Comparison of ENCODE assay signal across 8 mouse cellular contexts in genomic region chr19:10880975-10881425, GRCm38 (mm10). TPM values are rescaled to one million over a fixed set of nuclear protein-coding genes. Genes with fewer than 3 reads are reported as not detected.
DNase-seq lines count a peak whose midpoint lies in the region; ATAC-seq and TF ChIP-seq lines count a peak whose summit lies in the region.
"Had no signal": no experiment of that assay in that cellular context is flagged by ENCODE, and none has a peak within 500 bp of the region (broad histone marks: within the 10 kb centered on the region; RNA-seq: fewer than 3 reads in every experiment).

No protein-coding gene starts in this region.

- H3K4me1 ChIP-seq in testis, adult 2 months (ENCODE audit: control insufficient read depth, insufficient read depth, low read length) = peaks cover 8% of the 10 kb centered on the region
- H3K4me1 ChIP-seq in forebrain, embryonic 10.5 days = peaks cover 27% of the 10 kb centered on the region
- peaks cover 15% of the 10 kb centered on the region for H3K4me1 ChIP-seq in intestine, embryonic 14.5 days (replicated peaks; ENCODE audit: control insufficient read depth, insufficient read depth, low read length)
- peaks cover 9% of the 10 kb centered on the region; the same call in 1 of the 2 replicates for H3K4me1 ChIP-seq in neural tube, embryonic 14.5 days (ENCODE audit: control insufficient read depth, insufficient read depth, low read length)

- ATAC-seq in intestine, embryonic 14.5 days (replicated peaks; ENCODE audit: low FRiP score, low TSS enrichment, low read depth) = peak; percentile 82; the same call in 1 of the 2 replicates
- ATAC-seq in neural tube, embryonic 14.5 days (ENCODE audit: low read depth) = peak; percentile 77

- TF ChIP-seq POLR2A in testis, adult 2 months (IDR thresholded peaks at IDR 0.05; ENCODE audit: control insufficient read depth, low read depth, low read length) = no peak

- WGBS in forebrain, embryonic 10.5 days = 3% methylated on average over 14 of the region's 14 CpGs
- WGBS in intestine, embryonic 14.5 days = 3% methylated on average over 14 of the region's 14 CpGs
- WGBS in neural tube, embryonic 14.5 days = 1% methylated on average over 14 of the region's 14 CpGs

- TF ChIP-seq CTCF in testis, adult 2 months (IDR thresholded peaks at IDR 0.05; ENCODE audit: control insufficient read depth, insufficient read depth, insufficient replicate concordance, low read depth, low read length) = no peak

- no peaks in the 10 kb centered on the region for H3K27me3 ChIP-seq in testis, adult 2 months (ENCODE audit: control insufficient read depth, insufficient read depth, low read length)
- no peaks in the 10 kb centered on the region for H3K27me3 ChIP-seq in forebrain, embryonic 10.5 days (ENCODE audit: poor library complexity, severe bottlenecking)
- H3K27me3 ChIP-seq in intestine, embryonic 14.5 days (replicated peaks; ENCODE audit: control insufficient read depth, insufficient read depth, low read length) = no peaks in the 10 kb centered on the region
- H3K27me3 ChIP-seq in neural tube, embryonic 14.5 days (ENCODE audit: control insufficient read depth, insufficient read depth, low read length) = no peaks in the 10 kb centered on the region

- H3K9ac ChIP-seq in intestine, embryonic 14.5 days (ENCODE audit: low read length) = peak overlapping the region; percentile 67
- peak overlapping the region; percentile 65 for H3K9ac ChIP-seq in neural tube, embryonic 14.5 days (replicated peaks; ENCODE audit: low read depth, low read length)

- peaks cover 12% of the 10 kb centered on the region for H3K9me3 ChIP-seq in forebrain, embryonic 10.5 days
- H3K9me3 ChIP-seq in intestine, embryonic 14.5 days (ENCODE audit: control insufficient read depth, low read length) = peaks cover 10% of the 10 kb centered on the region; the same call in 1 of the 2 replicates
- H3K9me3 ChIP-seq in neural tube, embryonic 14.5 days (ENCODE audit: control insufficient read depth, low read length) = no peaks in the 10 kb centered on the region

- H3K27ac ChIP-seq in testis, adult 2 months (ENCODE audit: control insufficient read depth, insufficient read depth, low read depth, low read length) = peak overlapping the region; percentile 46; the same call in 1 of the 2 replicates
- H3K27ac ChIP-seq in forebrain, embryonic 10.5 days = peak overlapping the region; percentile 95
- H3K27ac ChIP-seq in intestine, embryonic 14.5 days (ENCODE audit: low read depth) = peak overlapping the region; percentile 93
- peak overlapping the region; percentile 98 for H3K27ac ChIP-seq in neural tube, embryonic 14.5 days (ENCODE audit: low read depth, low read length)

- H3K36me3 ChIP-seq in testis, adult 2 months (ENCODE audit: control insufficient read depth, insufficient read depth, low read length) = no peaks in the 10 kb centered on the region
- H3K36me3 ChIP-seq in forebrain, embryonic 10.5 days (replicated peaks) = peaks cover 24% of the 10 kb centered on the region
- peaks cover 7% of the 10 kb centered on the region; the same call in 1 of the 2 replicates for H3K36me3 ChIP-seq in intestine, embryonic 14.5 days (ENCODE audit: control insufficient read depth, insufficient read depth, low read length)
- H3K36me3 ChIP-seq in neural tube, embryonic 14.5 days (ENCODE audit: control insufficient read depth, insufficient read depth, low read length) = no peaks in the 10 kb centered on the region

- peak overlapping the region; percentile 84 for H3K4me3 ChIP-seq in testis, adult 2 months (ENCODE audit: control insufficient read depth, low read depth, low read length)
- H3K4me3 ChIP-seq in forebrain, embryonic 10.5 days = peak overlapping the region; percentile 60
- H3K4me3 ChIP-seq in intestine, embryonic 14.5 days (ENCODE audit: low read depth, low read length) = peak overlapping the region; percentile 60
- H3K4me3 ChIP-seq in neural tube, embryonic 14.5 days (ENCODE audit: low read depth, low read length) = peak overlapping the region; percentile 45

- peak overlapping the region; percentile 73 for H3K4me2 ChIP-seq in intestine, embryonic 14.5 days (ENCODE audit: low read length)
- H3K4me2 ChIP-seq in neural tube, embryonic 14.5 days (ENCODE audit: low read depth, low read length) = peak overlapping the region; percentile 89

- DNase-seq in testis, postnatal 10 days (ENCODE audit: low spot score) = no peak
- DNase-seq in forebrain, embryonic 10.5 days (ENCODE audit: extremely low spot score, low spot score) = no peak
- no peak for DNase-seq in intestine, embryonic 14.5 days (ENCODE audit: low spot score)
- DNase-seq in spleen, postnatal 36 days (ENCODE audit: low spot score in 2 of 2) = no peak
- no peak for DNase-seq in right cerebral cortex, postnatal 10 days (ENCODE audit: low spot score in 2 of 2)

RNA-seq across cellular contexts. Expression of gene Tmem109, which starts 0.8 kb away (rescaled TPM):
- 40.3 and 44.3 TPM in 2 replicates for polyA plus RNA-seq in testis, adult 2 months (2012; rRNA removed)
- polyA plus RNA-seq in forebrain, embryonic 10.5 days (2016; fragmentation: Nextera tagmentation; extraction: Ambion mirVana) = 51.4 and 53.8 TPM in 2 replicates
- polyA plus RNA-seq in intestine, embryonic 14.5 days (2014; fragmentation: Nextera tagmentation; extraction: Ambion mirVana) = 91.1 and 91.7 TPM in 2 replicates
- polyA plus RNA-seq in neural tube, embryonic 14.5 days (2014; fragmentation: Nextera tagmentation; extraction: Ambion mirVana) = 36.3 and 39.1 TPM in 2 replicates

RNA-seq across cellular contexts. Expression of gene Tmem132a, which starts 11.3 kb away (rescaled TPM):
- polyA plus RNA-seq in testis, adult 2 months (2012; rRNA removed) = 2.6 and 3.1 TPM in 2 replicates
- polyA plus RNA-seq in forebrain, embryonic 10.5 days (2016; fragmentation: Nextera tagmentation; extraction: Ambion mirVana) = 110 and 115 TPM in 2 replicates
- polyA plus RNA-seq in intestine, embryonic 14.5 days (2014; fragmentation: Nextera tagmentation; extraction: Ambion mirVana) = 50.6 and 54.6 TPM in 2 replicates
- polyA plus RNA-seq in neural tube, embryonic 14.5 days (2014; fragmentation: Nextera tagmentation; extraction: Ambion mirVana) = 132 and 146 TPM in 2 replicates

RNA-seq across cellular contexts. Expression of gene Prpf19, which starts 14.0 kb away (rescaled TPM):
- polyA plus RNA-seq in testis, adult 2 months (2012; rRNA removed) = 86.2 and 86.5 TPM in 2 replicates
- 43.8 and 47.1 TPM in 2 replicates for polyA plus RNA-seq in forebrain, embryonic 10.5 days (2016; fragmentation: Nextera tagmentation; extraction: Ambion mirVana)
- polyA plus RNA-seq in intestine, embryonic 14.5 days (2014; fragmentation: Nextera tagmentation; extraction: Ambion mirVana) = 45.5 TPM in 2 replicates
- polyA plus RNA-seq in neural tube, embryonic 14.5 days (2014; fragmentation: Nextera tagmentation; extraction: Ambion mirVana) = 37.6 and 48.8 TPM in 2 replicates

RNA-seq across cellular contexts. Expression of gene Zp1, which starts 39.4 kb away (rescaled TPM):
- polyA plus RNA-seq in testis, adult 2 months (2012; rRNA removed) = 0.15 and 0.24 TPM in 2 replicates
- not detected in 2 replicates for polyA plus RNA-seq in forebrain, embryonic 10.5 days (2016; fragmentation: Nextera tagmentation; extraction: Ambion mirVana)
- not detected in 2 replicates for polyA plus RNA-seq in intestine, embryonic 14.5 days (2014; fragmentation: Nextera tagmentation; extraction: Ambion mirVana)
- polyA plus RNA-seq in neural tube, embryonic 14.5 days (2014; fragmentation: Nextera tagmentation; extraction: Ambion mirVana) = not detected in 2 replicates
- polyA plus RNA-seq: gonadal fat pad, adult 2 months had no signal

RNA-seq across cellular contexts. Expression of gene Slc15a3, which starts 41.5 kb away (rescaled TPM):
- polyA plus RNA-seq in testis, adult 2 months (2012; rRNA removed) = 0.43 and 0.67 TPM in 2 replicates
- 0.32 and 0.37 TPM in 2 replicates for polyA plus RNA-seq in forebrain, embryonic 10.5 days (2016; fragmentation: Nextera tagmentation; extraction: Ambion mirVana)
- 0.39 and 0.53 TPM in 2 replicates for polyA plus RNA-seq in intestine, embryonic 14.5 days (2014; fragmentation: Nextera tagmentation; extraction: Ambion mirVana)
- polyA plus RNA-seq in neural tube, embryonic 14.5 days (2014; fragmentation: Nextera tagmentation; extraction: Ambion mirVana) = 0.36 and 0.52 TPM in 2 replicates

Comparison
In these comparisons a context has a peak if more than half of its experiments do, and no peak if none do; other contexts are left out.
1. H3K27ac ChIP-seq: peak in every context shown above with its lines; median percentile 98 in neural tube, embryonic 14.5 days; 95 in forebrain, embryonic 10.5 days; 93 in intestine, embryonic 14.5 days; 46 in testis, adult 2 months.
2. RNA of gene Tmem132a, which starts 11.3 kb away (polyA plus RNA-seq): 132 to 146 TPM in neural tube, embryonic 14.5 days, 110 to 115 TPM in forebrain, embryonic 10.5 days and 50.6 to 54.6 TPM in intestine, embryonic 14.5 days; 2.6 to 3.1 TPM in testis, adult 2 months; every median in the first group is over 10 times any median in the second.
3. Peak in every context shown above with its lines, with median percentiles within 50 percentile points of each other: H3K4me3 ChIP-seq.